Mouse (Mus musculus) thymus, adult 2 months (tissue): Measurements from ENCODE around the gene Zdhhc1. TPM values are rescaled to one million over a fixed set of nuclear protein-coding genes. Genes with fewer than 3 reads are reported as not detected.

Source experiments
- DNase-seq: peaks from one replicate; pipeline ENCODE4 v3.0.0; 2021
- H3K27ac ChIP-seq: fragments of 200-500 bp; 2 replicates; pipeline ENCODE4 v1.5.1; 2012; ENCODE audit warnings: low read length, control low read depth; ENCODE audit not compliant: control insufficient read depth, insufficient read depth
- H3K27me3 ChIP-seq: fragments of 200-500 bp; 2 replicates; pipeline ENCODE4 v1.6.1; 2012; ENCODE audit warnings: mild to moderate bottlenecking, low read length, moderate library complexity, mixed read lengths; ENCODE audit not compliant: control insufficient read depth, insufficient read depth
- H3K36me3 ChIP-seq: fragments of 200-500 bp; 2 replicates; pipeline ENCODE4 v1.6.1; 2012; ENCODE audit warnings: mild to moderate bottlenecking, low read length, moderate library complexity; ENCODE audit not compliant: control insufficient read depth, insufficient read depth
- H3K4me1 ChIP-seq: fragments of 200-500 bp; replicated peaks from 2 replicates; pipeline ENCODE4 v1.6.1; 2012; ENCODE audit warnings: low read length; ENCODE audit not compliant: control insufficient read depth, insufficient read depth
- H3K4me3 ChIP-seq: fragments of 200-500 bp; 2 replicates; pipeline ENCODE4 v1.5.1; 2012; ENCODE audit warnings: mild to moderate bottlenecking, low read length, control low read depth, moderate library complexity; ENCODE audit not compliant: control insufficient read depth, insufficient read depth
- CTCF ChIP-seq: fragments of 200-500 bp; IDR thresholded peaks from 2 replicates; pipeline ENCODE4 v1.5.1; 2012; ENCODE audit warnings: mild to moderate bottlenecking, control low read depth, low read length, moderate library complexity, borderline replicate concordance; ENCODE audit not compliant: control insufficient read depth, poor library complexity, insufficient read depth; ENCODE audit errors: extremely low read depth
- POLR2A ChIP-seq: fragments of 200-500 bp; IDR thresholded peaks from 2 replicates; pipeline ENCODE4 v1.6.1; 2012; ENCODE audit warnings: mild to moderate bottlenecking, low read length, control low read depth, moderate library complexity; ENCODE audit not compliant: control insufficient read depth, poor library complexity, insufficient read depth; ENCODE audit errors: extremely low read depth
- WGBS: fragments of 180-500 bp; shearing (Covaris S2); methylation state at CpG from one replicate; pipeline ENCODE4 v1.1.7; 2018; 5-methylcytosine and 5-hydroxymethylcytosine counted together
- polyA plus RNA-seq: library from polyadenylated mRNA; depleted of rRNA; stranded (reverse); fragments of >200 nt; gene quantifications from 2 replicates; pipeline ENCODE4 v1.2.3, GENCODE M21; 2012; rRNA removed

Gene Zdhhc1
- 22.3 and 23.5 TPM in 2 replicates for polyA plus RNA-seq

DNA sequence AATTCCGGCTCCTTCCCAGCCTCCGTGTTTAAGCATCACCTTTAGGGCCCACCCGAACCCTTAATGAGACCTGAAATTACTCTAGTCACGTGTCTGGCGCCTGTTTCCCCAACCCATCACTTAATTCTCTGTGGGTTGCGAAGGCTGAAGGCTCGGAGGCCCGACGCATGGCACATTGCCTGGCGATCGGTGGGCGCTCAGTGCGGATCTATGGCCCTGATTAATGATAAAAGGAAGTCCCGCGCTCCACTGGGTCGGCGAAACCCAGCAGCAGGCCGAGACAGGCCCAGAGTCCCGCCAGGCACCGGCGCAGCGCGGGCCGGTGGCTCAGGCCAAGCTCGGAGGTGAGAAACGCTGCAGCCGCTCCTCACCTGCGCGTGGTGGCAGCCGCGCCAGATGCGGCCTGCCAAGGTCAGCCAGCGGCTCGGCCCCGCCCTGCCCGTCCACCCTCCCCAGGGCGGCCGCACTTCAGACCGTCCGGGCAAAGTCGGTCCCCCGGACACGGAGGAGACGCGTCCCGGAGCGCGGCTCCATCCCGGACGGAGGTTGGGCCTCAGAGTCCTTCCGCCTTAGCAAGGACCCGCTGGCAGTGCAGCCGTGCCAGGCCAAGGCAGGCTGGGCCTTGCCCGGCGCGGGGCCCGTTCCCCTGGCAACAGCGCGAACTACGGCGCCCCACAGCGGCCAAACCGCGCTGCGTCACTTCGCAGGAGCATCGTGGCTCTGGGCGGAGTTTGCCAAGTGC is at the start of gene Zdhhc1:
Gene Zdhhc1, minus strand, starts transcription at position 464 of the 742 bp plus-strand sequence.
- 2% methylated on average over 68 of the region's 68 CpGs for WGBS
- Histone ChIP-seq H3K36me3 (no peaks in the 10 kb centered on the region), H3K27me3 (no peaks in the 10 kb centered on the region), H3K4me1 (peaks cover 10% of the 10 kb centered on the region), H3K27ac (no peak within 1 kb of the TSS), H3K4me3 (peak within 1 kb of the TSS; percentile 48)
- peak; percentile 87 for DNase-seq
- TF ChIP-seq CTCF (peak; percentile 65; the same call in 1 of the 2 replicates), POLR2A (no peak; the same call in 1 of the 2 replicates)

DNA sequence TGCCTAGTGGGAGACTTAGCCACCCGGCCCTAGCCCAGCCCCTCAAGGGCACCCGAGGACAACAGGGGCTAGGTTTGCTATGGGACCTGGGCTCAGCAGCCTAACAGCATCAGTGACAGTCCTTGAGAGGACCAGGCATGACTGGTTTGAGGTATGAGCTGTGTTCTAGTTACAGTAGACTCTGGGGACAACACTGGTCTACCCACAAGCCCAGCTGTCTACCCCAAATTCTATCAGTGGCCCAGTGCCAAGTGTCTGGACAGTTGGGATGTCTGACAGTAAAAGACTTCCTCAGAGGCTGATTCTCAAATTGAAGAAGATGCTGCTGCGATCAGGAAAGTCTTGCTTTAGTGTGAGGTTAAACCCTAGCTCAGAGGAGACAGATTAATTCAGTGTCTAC is 48.5 kb upstream of the Zdhhc1 start:
- TF ChIP-seq CTCF, result no peak
- TF ChIP-seq POLR2A, result no peak
- Histone ChIP-seq H3K27me3 (no peaks in the 10 kb centered on the region), H3K4me1 (no peaks in the 10 kb centered on the region), H3K36me3 (no peaks in the 10 kb centered on the region), H3K27ac (no peak overlapping the region), H3K4me3 (no peak overlapping the region)
- DNase-seq, result no peak
- WGBS, result 89% methylated on average over 3 of the region's 3 CpGs

DNA sequence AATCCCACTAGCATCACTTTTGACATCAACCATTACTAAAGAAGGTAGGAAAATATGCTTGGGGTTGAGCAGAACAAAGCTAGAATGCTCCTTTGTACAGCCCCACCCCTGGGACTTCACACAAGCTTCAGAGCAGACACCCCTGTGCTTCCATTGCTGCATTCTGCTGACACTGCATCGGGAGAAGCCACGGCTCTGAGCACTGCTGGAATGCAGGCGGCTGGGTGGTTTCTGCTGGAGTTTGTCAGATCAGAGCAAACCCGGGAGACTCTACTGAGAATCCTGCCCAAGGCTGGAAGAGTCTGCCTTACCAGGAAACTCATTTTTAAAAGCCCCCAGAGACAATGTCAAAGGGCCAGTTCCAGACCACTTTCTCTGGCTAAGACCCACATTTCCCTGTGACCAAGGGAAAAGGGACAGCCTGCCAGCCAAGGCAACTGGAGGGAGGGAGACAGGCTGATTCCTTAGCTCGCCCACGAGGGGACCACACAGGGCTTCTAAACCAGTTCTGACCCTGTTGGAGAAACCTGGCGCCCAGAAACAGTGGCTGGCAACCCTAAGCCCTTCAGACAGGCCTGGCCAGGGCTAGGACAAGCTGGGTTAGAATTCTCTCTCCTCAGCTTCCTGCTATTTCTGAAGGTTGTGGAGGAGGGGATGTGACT is 48.0 kb upstream of the Zdhhc1 start:
- TF ChIP-seq POLR2A, result no peak
- no peak for TF ChIP-seq CTCF
- no peaks in the 10 kb centered on the region for H3K36me3 ChIP-seq
- no peaks in the 10 kb centered on the region for H3K4me1 ChIP-seq
- 88% methylated on average over 7 of the region's 7 CpGs for WGBS
- H3K27me3 ChIP-seq, result no peaks in the 10 kb centered on the region
- DNase-seq, result no peak
- no peak overlapping the region for H3K27ac ChIP-seq
- no peak overlapping the region for H3K4me3 ChIP-seq

DNA sequence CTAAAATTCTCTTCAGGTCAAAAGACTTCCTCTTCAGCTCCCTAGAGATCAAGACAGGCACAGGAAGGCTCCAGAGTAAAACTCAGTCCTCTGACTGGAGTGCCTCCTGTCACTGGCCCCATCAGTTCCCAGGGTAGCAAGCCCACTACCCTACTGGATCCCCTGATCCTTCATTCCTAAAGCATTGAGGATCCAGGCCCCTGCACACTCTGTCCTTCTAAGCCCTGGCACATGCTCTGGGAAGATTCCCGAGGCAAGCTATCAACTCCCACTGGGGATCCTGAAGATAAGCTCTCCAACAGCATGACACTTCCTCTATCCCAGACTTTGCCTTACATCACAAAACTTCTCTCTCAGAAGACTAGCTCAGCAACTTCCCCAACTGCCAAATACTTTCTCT is 47.0 kb upstream of the Zdhhc1 start:
- no peak for DNase-seq
- no peak overlapping the region for H3K27ac ChIP-seq
- no peaks in the 10 kb centered on the region for H3K4me1 ChIP-seq
- TF ChIP-seq POLR2A (no peak), CTCF (no peak)
- no peak overlapping the region for H3K4me3 ChIP-seq
- WGBS, result 58% methylated on average over 1 of the region's 1 CpGs
- H3K27me3 ChIP-seq, result no peaks in the 10 kb centered on the region
- H3K36me3 ChIP-seq, result peaks cover 4% of the 10 kb centered on the region; the same call in 1 of the 2 replicates

DNA sequence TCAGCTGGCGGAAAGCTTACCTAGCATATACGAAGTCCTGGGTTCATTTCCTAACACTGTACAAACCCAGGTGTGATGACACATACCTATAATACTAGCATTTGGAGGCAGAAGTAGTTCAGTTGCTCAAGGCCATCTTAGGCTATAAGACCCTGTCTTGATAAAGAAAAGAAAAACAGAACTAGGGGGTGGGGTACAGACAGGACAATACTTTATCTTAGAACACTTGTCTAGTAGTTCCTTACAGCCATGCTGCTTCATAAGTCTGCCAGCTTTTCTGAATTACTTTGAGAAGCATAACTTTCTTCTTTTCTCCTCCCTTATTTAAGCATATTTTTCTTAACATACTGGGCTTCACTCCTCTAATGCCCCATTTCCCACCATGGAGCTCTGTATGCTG is 46.1 kb upstream of the Zdhhc1 start:
- Histone ChIP-seq H3K4me3 (no peak overlapping the region), H3K4me1 (no peaks in the 10 kb centered on the region), H3K27ac (no peak overlapping the region), H3K36me3 (peaks cover 13% of the 10 kb centered on the region; the same call in 1 of the 2 replicates), H3K27me3 (no peaks in the 10 kb centered on the region)
- no peak for TF ChIP-seq POLR2A
- no peak for TF ChIP-seq CTCF
- no peak for DNase-seq
- 96% methylated on average over 2 of the region's 2 CpGs for WGBS

DNA sequence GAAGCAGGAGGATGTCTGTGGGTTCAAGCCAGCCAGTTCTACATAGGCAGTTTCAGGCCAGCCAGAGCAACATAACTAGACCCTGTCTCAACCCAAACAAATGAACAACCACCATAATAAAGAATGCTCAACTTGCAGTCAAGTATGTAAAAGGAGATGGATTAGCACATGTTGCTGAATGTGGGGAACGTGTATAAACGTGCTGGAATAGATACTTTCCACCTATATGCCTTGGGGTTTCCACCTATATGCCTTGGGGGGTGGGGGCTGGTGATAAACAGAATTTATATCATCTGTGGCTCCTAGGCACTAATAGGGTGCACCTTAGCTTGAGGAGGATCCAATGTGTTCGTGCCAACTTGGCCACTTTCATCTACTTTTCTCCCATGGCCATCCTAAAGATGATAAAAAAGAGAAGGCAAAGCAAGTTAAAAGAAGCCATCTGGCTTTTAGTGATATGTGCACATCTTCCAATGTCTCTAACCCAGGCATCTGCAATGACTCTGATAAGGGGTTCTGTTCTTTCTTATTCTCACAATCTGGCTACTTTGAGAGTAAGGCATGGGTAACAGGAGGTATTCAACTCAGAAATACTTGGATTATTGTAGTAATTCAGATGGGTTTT is 45.4 kb upstream of the Zdhhc1 start:
- H3K4me3 ChIP-seq, result no peak overlapping the region
- 91% methylated on average over 3 of the region's 3 CpGs for WGBS
- no peak for DNase-seq
- no peaks in the 10 kb centered on the region for H3K27me3 ChIP-seq
- no peak overlapping the region for H3K27ac ChIP-seq
- TF ChIP-seq POLR2A (no peak), CTCF (no peak)
- no peaks in the 10 kb centered on the region for H3K4me1 ChIP-seq
- peaks cover 17% of the 10 kb centered on the region; the same call in 1 of the 2 replicates for H3K36me3 ChIP-seq
